Mouse (Mus musculus) G1E (cell line): ENCODE measurements around the gene Rbp7. TPM values are rescaled to one million over a fixed set of nuclear protein-coding genes. Genes with fewer than 3 reads are reported as not detected.
A peak's percentile ranks its signal among the peaks of the same experiment; 100 is the strongest.

Source experiments
- ATAC-seq: 2 replicates; pipeline ENCODE4 v1.8.0; 2016; ENCODE audit warnings: mild to moderate bottlenecking; ENCODE audit not compliant: insufficient number of reproducible peaks, poor library complexity, low FRiP score, severe bottlenecking; ENCODE audit errors: extremely low read depth
- DNase-seq: peaks from one replicate; pipeline ENCODE4 v3.0.0; 2012; ENCODE audit warnings: low spot score
- H3K27me3 ChIP-seq: 2 replicates; pipeline ENCODE4 v1.6.1; 2012; ENCODE audit warnings: mild to moderate bottlenecking, low read length, inconsistent platforms; ENCODE audit not compliant: insufficient read depth
- H3K36me3 ChIP-seq: replicated peaks from 2 replicates; pipeline ENCODE3; 2012; ENCODE audit warnings: mild to moderate bottlenecking, inconsistent platforms
- H3K4me1 ChIP-seq: 2 replicates; pipeline ENCODE4 v1.6.1; 2012; ENCODE audit warnings: low read depth, low read length, inconsistent platforms, mixed read lengths; ENCODE audit not compliant: insufficient read depth
- H3K4me3 ChIP-seq: 2 replicates; pipeline ENCODE4 v1.5.1; 2012; ENCODE audit warnings: low read depth, mild to moderate bottlenecking, inconsistent platforms, low read length, moderate library complexity, mixed read lengths
- H3K9me3 ChIP-seq: replicated peaks from 2 replicates; pipeline ENCODE4 v1.6.1; 2012; ENCODE audit warnings: inconsistent platforms
- CTCF ChIP-seq: IDR thresholded peaks from 2 replicates; pipeline ENCODE4 v1.5.1; 2012; ENCODE audit warnings: low read depth, low read length, inconsistent platforms, mixed read lengths
- GATA1 ChIP-seq: IDR thresholded peaks from 2 replicates; pipeline ENCODE4 v1.6.1; 2012; ENCODE audit warnings: borderline replicate concordance, low read length, inconsistent platforms, mixed read lengths
- GATA2 ChIP-seq: IDR thresholded peaks from 2 replicates; pipeline ENCODE4 v1.6.1; 2012; ENCODE audit warnings: low read depth, low read length, inconsistent platforms, borderline replicate concordance
- POLR2AphosphoS5 ChIP-seq: IDR thresholded peaks from 2 replicates; pipeline ENCODE4 v1.6.1; 2012; ENCODE audit warnings: low read depth, low read length, inconsistent platforms; ENCODE audit not compliant: insufficient replicate concordance
- TAL1 ChIP-seq: conservative IDR thresholded peaks from 2 replicates; pipeline ENCODE4 v1.6.1; 2012; ENCODE audit warnings: low read depth, low read length, inconsistent platforms, mixed read lengths
- polyA plus RNA-seq: library from polyadenylated mRNA; stranded (reverse); fragments of >175 nt; gene quantifications from 2 replicates; pipeline ENCODE4 v1.2.3, GENCODE M21; 2012
- total RNA-seq, 2 experiments: library from RNA; stranded (forward) in 1 of 2; stranded (reverse) in 1 of 2; fragments of 200-1000 nt in 1 of 2; fragments of >200 nt in 1 of 2; fragmentation: Nextera tagmentation in 1 of 2; gene quantifications; 2 replicates each; pipeline ENCODE4 v1.2.3; 2014 to 2017

Gene Rbp7
- total and polyA plus RNA-seq, 3 experiments, result not detected

DNA sequence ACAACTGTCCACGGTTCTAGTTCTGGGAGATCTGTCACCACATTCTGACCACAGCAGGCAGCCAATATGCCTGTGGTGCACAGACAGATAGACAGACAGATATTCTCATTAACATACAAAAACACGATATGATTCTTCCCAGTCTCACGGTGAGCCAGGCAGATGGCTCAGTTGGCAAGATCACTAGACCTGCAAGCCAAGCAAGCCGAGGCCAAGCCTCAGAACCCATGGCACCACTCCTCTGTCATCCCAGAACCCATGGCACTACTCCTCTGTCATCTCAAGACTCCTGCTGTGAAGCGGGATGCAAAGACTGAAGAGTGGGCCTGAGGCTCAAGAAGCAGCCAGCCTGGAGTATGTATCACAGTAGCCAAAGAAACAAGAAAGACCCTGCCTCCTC lies 25.2 kb downstream of the Rbp7 start:
- no peak for DNase-seq
- no peaks in the 10 kb centered on the region for H3K9me3 ChIP-seq
- no peaks in the 10 kb centered on the region for H3K27me3 ChIP-seq
- peaks cover 38% of the 10 kb centered on the region for H3K4me1 ChIP-seq
- H3K36me3 ChIP-seq, result no peaks in the 10 kb centered on the region
- no peak overlapping the region for H3K4me3 ChIP-seq
- TF ChIP-seq CTCF (no peak), POLR2AphosphoS5 (no peak), GATA1 (no peak), TAL1 (no peak), GATA2 (no peak)
- no peak for ATAC-seq

DNA sequence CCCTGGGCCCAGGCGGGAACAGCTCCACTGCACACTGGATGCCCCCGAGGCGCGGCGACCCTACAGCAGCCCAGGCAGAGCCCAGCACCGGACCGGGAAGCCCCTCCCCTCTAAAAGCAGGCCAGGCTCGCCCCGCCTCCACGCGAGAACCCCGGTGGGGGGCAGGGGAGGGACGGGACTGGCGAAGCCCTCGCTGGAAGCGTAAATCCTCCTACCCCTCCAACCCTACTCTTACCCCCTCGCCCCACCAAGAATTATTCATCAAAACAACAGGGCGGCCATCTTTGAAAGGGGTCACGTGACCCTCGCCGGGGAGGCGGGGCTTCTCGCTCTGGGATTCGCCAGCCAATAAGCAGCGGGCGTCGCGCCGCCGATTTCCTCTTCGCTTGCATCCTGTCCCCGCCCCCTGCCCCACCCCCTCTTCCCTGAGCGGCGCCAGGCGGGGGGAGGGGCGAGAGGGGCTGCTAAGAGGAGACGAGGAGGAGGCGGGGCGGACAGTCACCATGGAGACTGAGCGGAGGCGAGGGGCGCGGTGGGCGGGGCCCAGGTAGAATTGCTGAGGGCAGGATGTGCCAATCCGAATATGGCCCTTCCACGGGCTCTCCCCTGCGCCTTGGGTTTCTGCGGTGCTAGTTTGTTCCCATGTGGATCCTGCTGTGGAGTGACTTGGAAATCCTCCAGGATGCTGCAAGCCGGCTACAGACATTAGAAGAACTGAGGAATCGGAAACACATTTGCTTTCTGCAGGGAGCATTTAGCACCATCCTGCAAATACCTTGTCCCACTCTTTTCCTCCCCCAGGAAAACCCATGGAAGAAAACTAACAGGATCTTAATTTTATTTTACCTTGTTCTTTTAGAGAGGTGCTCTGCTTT lies 28.2 kb downstream of the Rbp7 start, which contains the start of gene Ube4b:
Ube4b (minus strand) TSS at position 425 of the 875 bp plus-strand sequence.
- H3K9me3 ChIP-seq, result peaks cover 4% of the 10 kb centered on the region
- ATAC-seq (peak; percentile 93), DNase-seq (peak; percentile 88)
- no peak for TF ChIP-seq GATA2
- TF ChIP-seq TAL1, result no peak
- TF ChIP-seq POLR2AphosphoS5, result no peak
- TF ChIP-seq CTCF, result no peak
- no peak for TF ChIP-seq GATA1
- no peaks in the 10 kb centered on the region for H3K27me3 ChIP-seq
- H3K36me3 ChIP-seq, result peaks cover 15% of the 10 kb centered on the region
- peaks cover 42% of the 10 kb centered on the region for H3K4me1 ChIP-seq
- peak within 1 kb of the TSS; percentile 97 for H3K4me3 ChIP-seq

DNA sequence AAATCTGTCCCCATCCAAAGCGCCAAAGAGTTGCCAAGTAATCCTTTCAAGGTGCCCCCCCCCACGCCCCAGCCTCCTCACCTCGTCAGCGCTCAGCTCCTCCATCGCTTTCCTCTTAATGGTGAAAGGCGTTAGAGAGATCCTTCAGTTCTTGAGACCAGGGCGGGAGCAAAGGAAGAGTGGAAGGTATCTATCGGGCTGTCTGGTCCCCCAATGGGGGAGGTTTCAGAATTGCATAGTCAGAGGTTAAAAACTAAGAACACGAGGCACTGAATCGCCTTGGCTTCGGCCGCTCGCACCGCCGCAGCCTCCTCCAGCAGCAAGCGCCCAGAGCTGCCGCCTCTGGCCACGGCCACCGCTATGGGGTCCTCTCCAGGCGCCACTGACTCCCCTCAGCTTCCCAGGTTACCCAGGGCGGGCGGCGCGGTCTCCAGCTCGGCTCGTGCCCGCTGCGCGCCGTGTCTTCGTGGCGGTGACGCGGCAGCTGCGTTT lies 28.9 kb downstream of the Rbp7 start:
- no peak for TF ChIP-seq CTCF
- TF ChIP-seq GATA2, result no peak
- no peak for TF ChIP-seq POLR2AphosphoS5
- TF ChIP-seq GATA1, result no peak
- no peak for TF ChIP-seq TAL1
- no peak for ATAC-seq
- DNase-seq, result peak; percentile 52
- Histone ChIP-seq H3K4me3 (peak overlapping the region; percentile 97), H3K4me1 (peaks cover 44% of the 10 kb centered on the region), H3K27me3 (no peaks in the 10 kb centered on the region), H3K9me3 (peaks cover 7% of the 10 kb centered on the region), H3K36me3 (peaks cover 22% of the 10 kb centered on the region)

DNA sequence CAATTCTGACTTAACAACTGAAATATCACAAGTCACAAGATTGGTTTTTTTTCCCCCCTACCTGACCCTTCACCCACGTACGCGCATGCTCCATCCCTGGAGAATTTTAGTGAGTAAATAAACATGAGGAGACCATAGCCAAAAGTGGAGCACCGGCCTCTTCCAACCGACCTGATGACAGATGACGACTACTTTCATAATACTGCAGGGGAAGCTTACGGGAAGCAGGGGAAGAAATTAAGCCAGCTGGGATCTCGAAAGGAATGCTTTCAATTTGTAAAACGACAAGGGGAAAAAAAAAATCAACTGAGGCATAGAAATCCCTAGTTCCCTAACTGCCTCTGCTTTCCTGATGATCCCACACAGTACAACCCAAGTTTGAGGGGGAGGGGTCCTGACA lies 30.0 kb downstream of the Rbp7 start:
- H3K4me1 ChIP-seq, result peaks cover 46% of the 10 kb centered on the region
- no peaks in the 10 kb centered on the region for H3K27me3 ChIP-seq
- peaks cover 33% of the 10 kb centered on the region for H3K36me3 ChIP-seq
- TF ChIP-seq CTCF (no peak), GATA2 (no peak), TAL1 (no peak), GATA1 (no peak)
- no peak for DNase-seq
- no peak for ATAC-seq
- peak overlapping the region; percentile 97; the same call in 1 of the 2 replicates for H3K4me3 ChIP-seq
- peaks cover 7% of the 10 kb centered on the region for H3K9me3 ChIP-seq

DNA sequence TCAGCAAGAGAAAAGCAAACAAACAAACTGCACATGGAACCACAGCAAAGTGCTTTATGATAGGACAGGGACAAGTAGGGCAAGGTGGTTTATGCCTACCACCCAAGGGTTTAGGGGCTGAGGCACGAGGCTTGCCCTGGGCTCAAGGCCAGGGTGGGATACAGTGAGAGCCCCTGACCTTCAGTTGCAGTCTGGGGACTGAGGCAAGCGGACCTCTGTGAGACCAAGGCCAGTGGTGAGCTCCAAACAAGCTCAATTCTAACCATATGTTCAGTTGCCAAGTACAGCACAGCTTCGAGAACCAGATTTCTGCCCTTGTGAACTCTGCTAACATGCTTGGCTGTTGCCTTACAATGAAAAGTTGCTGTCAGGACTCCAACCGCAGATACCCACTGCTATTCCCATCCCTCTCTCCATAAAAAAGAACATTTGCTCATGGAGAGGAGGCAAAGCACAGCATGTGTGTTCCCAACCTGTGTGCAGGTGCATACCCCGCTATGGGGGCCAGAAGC lies 36.9 kb downstream of the Rbp7 start:
- H3K27me3 ChIP-seq, result no peaks in the 10 kb centered on the region
- H3K36me3 ChIP-seq, result peaks cover 87% of the 10 kb centered on the region
- H3K9me3 ChIP-seq, result peaks cover 11% of the 10 kb centered on the region
- no peak overlapping the region for H3K4me3 ChIP-seq
- ATAC-seq (no peak), DNase-seq (no peak)
- no peak for TF ChIP-seq TAL1
- no peak for TF ChIP-seq CTCF
- no peak for TF ChIP-seq GATA2
- TF ChIP-seq GATA1, result no peak
- TF ChIP-seq POLR2AphosphoS5, result no peak
- peaks cover 61% of the 10 kb centered on the region for H3K4me1 ChIP-seq

DNA sequence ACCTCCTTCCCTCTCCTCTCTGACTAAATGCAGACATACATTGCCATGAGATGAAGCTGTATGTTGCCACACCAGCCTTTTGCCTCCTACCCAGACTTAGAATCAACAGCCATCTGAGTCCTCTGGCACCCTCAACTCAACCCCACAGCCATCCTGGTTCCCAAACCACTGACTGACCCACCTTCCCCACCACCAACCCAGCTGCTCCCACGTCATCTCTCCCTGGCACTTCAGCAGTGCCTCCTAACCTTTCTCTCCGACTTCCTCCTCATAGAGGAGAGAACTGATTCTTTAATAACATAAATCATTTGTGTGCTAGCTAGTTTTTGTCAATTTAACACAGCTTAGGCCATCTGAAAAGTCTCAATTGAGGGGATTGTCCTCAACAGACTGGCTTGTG lies 37.8 kb downstream of the Rbp7 start:
- DNase-seq (no peak), ATAC-seq (no peak)
- no peaks in the 10 kb centered on the region for H3K27me3 ChIP-seq
- H3K36me3 ChIP-seq, result peaks cover 87% of the 10 kb centered on the region
- TF ChIP-seq POLR2AphosphoS5 (no peak), TAL1 (no peak), GATA1 (no peak), GATA2 (no peak), CTCF (no peak)
- peaks cover 11% of the 10 kb centered on the region for H3K9me3 ChIP-seq
- peaks cover 54% of the 10 kb centered on the region for H3K4me1 ChIP-seq
- H3K4me3 ChIP-seq, result no peak overlapping the region
